ENCODE assay signal across 12 mouse cellular contexts in genomic region chr17:10370660-10371130, GRCm38 (mm10). TPM values are rescaled to one million over a fixed set of nuclear protein-coding genes. Genes with fewer than 3 reads are reported as not detected.
DNase-seq lines count a peak whose midpoint lies in the region; ATAC-seq lines count a peak whose summit lies in the region.
"Had no signal": no experiment of that assay in that cellular context is flagged by ENCODE, and none has a peak within 500 bp of the region (broad histone marks: within the 10 kb centered on the region; RNA-seq: fewer than 3 reads in every experiment).

No protein-coding gene starts in this region.

- no peaks in the 10 kb centered on the region for H3K9me3 ChIP-seq in forebrain, embryonic 10.5 days
- H3K9me3 ChIP-seq in forebrain, embryonic 14.5 days (replicated peaks; ENCODE audit: control insufficient read depth, low read length): no peaks in the 10 kb centered on the region
- H3K9me3 ChIP-seq in midbrain, embryonic 13.5 days: no peaks in the 10 kb centered on the region
- H3K9me3 ChIP-seq in midbrain, embryonic 10.5 days (replicated peaks): no peaks in the 10 kb centered on the region
- H3K9me3 ChIP-seq: embryonic facial prominence, embryonic 13.5 days; midbrain, embryonic 12.5 days had no signal

- peak overlapping the region; percentile 37; the same call in 1 of the 2 replicates for H3K27ac ChIP-seq in forebrain, embryonic 10.5 days
- H3K27ac ChIP-seq in forebrain, embryonic 14.5 days (ENCODE audit: low read depth, low read length): no peak overlapping the region
- H3K27ac ChIP-seq in midbrain, embryonic 13.5 days: no peak overlapping the region; the same call in 1 of the 2 replicates
- no peak overlapping the region for H3K27ac ChIP-seq in midbrain, embryonic 10.5 days (replicated peaks)
- H3K27ac ChIP-seq: embryonic facial prominence, embryonic 13.5 days; midbrain, embryonic 12.5 days had no signal

- no peak overlapping the region for H3K9ac ChIP-seq in forebrain, embryonic 14.5 days (ENCODE audit: low read length)
- H3K9ac ChIP-seq in midbrain, embryonic 13.5 days (replicated peaks): 0 out of 2 replicates have a peak overlapping the region, but pooled peaks have one; percentile 28
- H3K9ac ChIP-seq: embryonic facial prominence, embryonic 13.5 days; midbrain, embryonic 12.5 days had no signal

- H3K4me3 ChIP-seq in forebrain, embryonic 10.5 days: no peak overlapping the region
- H3K4me3 ChIP-seq in forebrain, embryonic 14.5 days (ENCODE audit: low read depth, low read length): no peak overlapping the region
- H3K4me3 ChIP-seq in midbrain, embryonic 13.5 days (replicated peaks): no peak overlapping the region
- H3K4me3 ChIP-seq in midbrain, embryonic 10.5 days: no peak overlapping the region
- H3K4me3 ChIP-seq: embryonic facial prominence, embryonic 13.5 days; midbrain, embryonic 12.5 days had no signal

- no peak overlapping the region for H3K4me2 ChIP-seq in forebrain, embryonic 14.5 days (ENCODE audit: low read length)
- H3K4me2 ChIP-seq in midbrain, embryonic 13.5 days (replicated peaks): no peak overlapping the region
- H3K4me2 ChIP-seq: embryonic facial prominence, embryonic 13.5 days; midbrain, embryonic 12.5 days had no signal

- no peak for DNase-seq in forebrain, embryonic 10.5 days (ENCODE audit: extremely low spot score, low spot score)
- DNase-seq in forebrain, embryonic 14.5 days (ENCODE audit: low spot score): no peak
- no peak for DNase-seq in midbrain, embryonic 10.5 days (ENCODE audit: low spot score)
- DNase-seq in heart, postnatal 4 days: peak; percentile 56
- DNase-seq in thymus, postnatal 25 days: no peak
- no peak for DNase-seq in adrenal gland, postnatal 4 days (ENCODE audit: low spot score in 2 of 2)

- WGBS in forebrain, embryonic 10.5 days: 85% methylated on average over 8 of the region's 8 CpGs
- WGBS in forebrain, embryonic 14.5 days: 85% methylated on average over 8 of the region's 8 CpGs
- WGBS in midbrain, embryonic 13.5 days: 75% methylated on average over 8 of the region's 8 CpGs
- WGBS in midbrain, embryonic 10.5 days: 81% methylated on average over 8 of the region's 8 CpGs

- ATAC-seq in forebrain, embryonic 14.5 days: no peak
- ATAC-seq in midbrain, embryonic 13.5 days: no peak
- ATAC-seq in megakaryocyte-erythroid progenitor cell, adult 5-6 weeks (replicated peaks; ENCODE audit: low FRiP score, low TSS enrichment, poor library complexity, severe bottlenecking): no peak
- ATAC-seq: intestine, postnatal 0 days; Patski had no signal

- H3K4me1 ChIP-seq in forebrain, embryonic 10.5 days: peaks cover 40% of the 10 kb centered on the region
- H3K4me1 ChIP-seq in forebrain, embryonic 14.5 days (ENCODE audit: control insufficient read depth, insufficient read depth, low read length): no peaks in the 10 kb centered on the region; the same call in 1 of the 2 replicates
- peaks cover 15% of the 10 kb centered on the region for H3K4me1 ChIP-seq in midbrain, embryonic 13.5 days (replicated peaks)
- peaks cover 34% of the 10 kb centered on the region for H3K4me1 ChIP-seq in midbrain, embryonic 10.5 days

- H3K27me3 ChIP-seq in forebrain, embryonic 10.5 days (ENCODE audit: poor library complexity, severe bottlenecking): no peaks in the 10 kb centered on the region
- H3K27me3 ChIP-seq in forebrain, embryonic 14.5 days (replicated peaks; ENCODE audit: control insufficient read depth, insufficient read depth, low read length): no peaks in the 10 kb centered on the region
- no peaks in the 10 kb centered on the region; the same call in 1 of the 2 replicates for H3K27me3 ChIP-seq in midbrain, embryonic 13.5 days
- no peaks in the 10 kb centered on the region for H3K27me3 ChIP-seq in midbrain, embryonic 10.5 days (ENCODE audit: low read depth, poor library complexity, severe bottlenecking)
- H3K27me3 ChIP-seq: embryonic facial prominence, embryonic 13.5 days; midbrain, embryonic 12.5 days; Patski had no signal

- no peaks in the 10 kb centered on the region for H3K36me3 ChIP-seq in forebrain, embryonic 10.5 days (replicated peaks)
- no peaks in the 10 kb centered on the region for H3K36me3 ChIP-seq in forebrain, embryonic 14.5 days (ENCODE audit: control insufficient read depth, insufficient read depth, low read length)
- H3K36me3 ChIP-seq in midbrain, embryonic 13.5 days: no peaks in the 10 kb centered on the region
- no peaks in the 10 kb centered on the region for H3K36me3 ChIP-seq in midbrain, embryonic 10.5 days
- H3K36me3 ChIP-seq: embryonic facial prominence, embryonic 13.5 days; midbrain, embryonic 12.5 days had no signal

RNA-seq across cellular contexts. Expression of gene Qk, which starts 51.0 kb away (rescaled TPM):
- polyA plus RNA-seq in forebrain, embryonic 10.5 days (2016; fragmentation: Nextera tagmentation; extraction: Ambion mirVana): 40.5 and 47.0 TPM in 2 replicates
- 46.6 and 53.3 TPM in 2 replicates for polyA plus RNA-seq in forebrain, embryonic 14.5 days (2014; fragmentation: Nextera tagmentation; extraction: Ambion mirVana)
- polyA plus RNA-seq in midbrain, embryonic 13.5 days (2015; fragmentation: Nextera tagmentation; extraction: Ambion mirVana): 42.5 and 47.9 TPM in 2 replicates
- polyA plus RNA-seq in midbrain, embryonic 10.5 days (2016; fragmentation: Nextera tagmentation; extraction: Ambion mirVana): 47.7 and 49.5 TPM in 2 replicates
- total RNA-seq in heart, postnatal 4 days (2021): 100 to 1,000 TPM; 588 to 671 TPM
- 78.7 and 96.3 TPM in 2 replicates for total RNA-seq in megakaryocyte-erythroid progenitor cell, adult 5-6 weeks (2014; fragmentation: Nextera tagmentation)
- total RNA-seq in megakaryocyte-erythroid progenitor cell, adult 5-6 weeks (2017): 57.6 and 59.9 TPM in 2 replicates
- 100 to 1,000 TPM; 233 to 246 TPM for total RNA-seq in adrenal gland, postnatal 4 days (2021)
